Mouse (Mus musculus): ENCODE data around the gene Atg5. TPM values are rescaled to one million over a fixed set of nuclear protein-coding genes. Genes with fewer than 3 reads are reported as not detected.
A peak's percentile ranks its signal among the peaks of the same experiment; 100 is the strongest.
"Not testable (repeated sequence)": the region's sequence is repeated elsewhere in the genome, so short reads cannot be mapped to it uniquely, and the experiment has no call there.

Atg5 gene
- polyA plus RNA-seq (2014; fragmentation: Nextera tagmentation; extraction: Ambion mirVana) = 49.7 and 52.8 TPM in 2 replicates

GRCm38 (mm10) chr10:44268145-44268860 is at the start of gene Atg5:
Gene Atg5, plus strand, starts transcription at chr10:44268358.
- peak; percentile 100 for DNase-seq
- H3K9me3 ChIP-seq (ENCODE audit: control insufficient read depth, low read length) = no peaks in the 10 kb centered on the region
- H3K27ac ChIP-seq (replicated peaks; ENCODE audit: low read depth, low read length) = peak within 1 kb of the TSS; percentile 91
- H3K27me3 ChIP-seq (ENCODE audit: control insufficient read depth, insufficient read depth, low read length) = no peaks in the 10 kb centered on the region
- ATAC-seq (ENCODE audit: low FRiP score, low TSS enrichment) = peak; percentile 98
- under 1% methylated on average over 63 of the region's 63 CpGs for WGBS
- peak within 1 kb of the TSS; percentile 79 for H3K9ac ChIP-seq (replicated peaks; ENCODE audit: low read length)
- peak within 1 kb of the TSS; percentile 84 for H3K4me3 ChIP-seq (replicated peaks; ENCODE audit: low read depth, low read length)
- peak within 1 kb of the TSS; percentile 78 for H3K4me2 ChIP-seq (ENCODE audit: low read length)
- no peaks in the 10 kb centered on the region for H3K36me3 ChIP-seq (ENCODE audit: control insufficient read depth, insufficient read depth, low read length)
- H3K4me1 ChIP-seq (ENCODE audit: control insufficient read depth, insufficient read depth, low read length) = peaks cover 20% of the 10 kb centered on the region

- not testable (repeated sequence) for H3K27me3 ChIP-seq (ENCODE audit: control insufficient read depth, insufficient read depth, low read length); H3K9ac ChIP-seq (replicated peaks; ENCODE audit: low read length); H3K4me3 ChIP-seq (replicated peaks; ENCODE audit: low read depth, low read length); H3K9me3 ChIP-seq (ENCODE audit: control insufficient read depth, low read length); H3K4me2 ChIP-seq (ENCODE audit: low read length); ATAC-seq (ENCODE audit: low FRiP score, low TSS enrichment); H3K27ac ChIP-seq (replicated peaks; ENCODE audit: low read depth, low read length); H3K36me3 ChIP-seq (ENCODE audit: control insufficient read depth, insufficient read depth, low read length); H3K4me1 ChIP-seq (ENCODE audit: control insufficient read depth, insufficient read depth, low read length)
- DNase-seq = peak; percentile 31
- WGBS = 12% methylated on average over 2 of the region's 2 CpGs
These were observed 49.1 kb upstream of the Atg5 start for GRCm38 (mm10) chr10:44219073-44219472.

- no peak overlapping the region for H3K27ac ChIP-seq (replicated peaks; ENCODE audit: low read depth, low read length)
- no peak overlapping the region for H3K9ac ChIP-seq (replicated peaks; ENCODE audit: low read length)
- H3K36me3 ChIP-seq (ENCODE audit: control insufficient read depth, insufficient read depth, low read length) = no peaks in the 10 kb centered on the region
- H3K27me3 ChIP-seq (ENCODE audit: control insufficient read depth, insufficient read depth, low read length) = no peaks in the 10 kb centered on the region
- WGBS = 93% methylated on average over 9 of the region's 9 CpGs
- no peaks in the 10 kb centered on the region for H3K9me3 ChIP-seq (ENCODE audit: control insufficient read depth, low read length)
- no peak for ATAC-seq (ENCODE audit: low FRiP score, low TSS enrichment)
- H3K4me1 ChIP-seq (ENCODE audit: control insufficient read depth, insufficient read depth, low read length) = no peaks in the 10 kb centered on the region
- H3K4me2 ChIP-seq (ENCODE audit: low read length) = no peak overlapping the region
- H3K4me3 ChIP-seq (replicated peaks; ENCODE audit: low read depth, low read length) = no peak overlapping the region
- DNase-seq = no peak
These were observed 43.8 kb upstream of the Atg5 start for GRCm38 (mm10) chr10:44224345-44224744.

GRCm38 (mm10) chr10:44233351-44233750 is 34.8 kb upstream of the Atg5 start:
- H3K27ac ChIP-seq (replicated peaks; ENCODE audit: low read depth, low read length); H3K4me1 ChIP-seq (ENCODE audit: control insufficient read depth, insufficient read depth, low read length); ATAC-seq (ENCODE audit: low FRiP score, low TSS enrichment); H3K9ac ChIP-seq (replicated peaks; ENCODE audit: low read length); H3K9me3 ChIP-seq (ENCODE audit: control insufficient read depth, low read length); H3K4me3 ChIP-seq (replicated peaks; ENCODE audit: low read depth, low read length); H3K4me2 ChIP-seq (ENCODE audit: low read length); H3K27me3 ChIP-seq (ENCODE audit: control insufficient read depth, insufficient read depth, low read length); H3K36me3 ChIP-seq (ENCODE audit: control insufficient read depth, insufficient read depth, low read length): not testable (repeated sequence)
- peak; percentile 1 for DNase-seq
- WGBS = 10% methylated on average over 1 of the region's 1 CpGs

GRCm38 (mm10) chr10:44235298-44235697 is 32.9 kb upstream of the Atg5 start:
- not testable (repeated sequence) for H3K4me2 ChIP-seq (ENCODE audit: low read length); ATAC-seq (ENCODE audit: low FRiP score, low TSS enrichment); H3K9ac ChIP-seq (replicated peaks; ENCODE audit: low read length); H3K36me3 ChIP-seq (ENCODE audit: control insufficient read depth, insufficient read depth, low read length); H3K4me1 ChIP-seq (ENCODE audit: control insufficient read depth, insufficient read depth, low read length); H3K4me3 ChIP-seq (replicated peaks; ENCODE audit: low read depth, low read length); H3K27me3 ChIP-seq (ENCODE audit: control insufficient read depth, insufficient read depth, low read length); H3K27ac ChIP-seq (replicated peaks; ENCODE audit: low read depth, low read length); H3K9me3 ChIP-seq (ENCODE audit: control insufficient read depth, low read length)
- 36% methylated on average over 7 of the region's 7 CpGs for WGBS
- DNase-seq = peak; percentile 61

GRCm38 (mm10) chr10:44256624-44257023 is 11.5 kb upstream of the Atg5 start:
- H3K4me3 ChIP-seq (replicated peaks; ENCODE audit: low read depth, low read length) = no peak overlapping the region
- no peak overlapping the region for H3K27ac ChIP-seq (replicated peaks; ENCODE audit: low read depth, low read length)
- H3K4me2 ChIP-seq (ENCODE audit: low read length) = no peak overlapping the region
- H3K36me3 ChIP-seq (ENCODE audit: control insufficient read depth, insufficient read depth, low read length) = no peaks in the 10 kb centered on the region
- H3K4me1 ChIP-seq (ENCODE audit: control insufficient read depth, insufficient read depth, low read length) = no peaks in the 10 kb centered on the region
- H3K9ac ChIP-seq (replicated peaks; ENCODE audit: low read length) = no peak overlapping the region
- no peak for ATAC-seq (ENCODE audit: low FRiP score, low TSS enrichment)
- no peaks in the 10 kb centered on the region for H3K9me3 ChIP-seq (ENCODE audit: control insufficient read depth, low read length)
- 31% methylated on average over 7 of the region's 7 CpGs for WGBS
- peak; percentile 48 for DNase-seq
- no peaks in the 10 kb centered on the region for H3K27me3 ChIP-seq (ENCODE audit: control insufficient read depth, insufficient read depth, low read length)

- no peak for DNase-seq
- Histone ChIP-seq H3K36me3 (ENCODE audit: control insufficient read depth, insufficient read depth, low read length) (no peaks in the 10 kb centered on the region), H3K4me3 (replicated peaks; ENCODE audit: low read depth, low read length) (no peak overlapping the region), H3K9ac (replicated peaks; ENCODE audit: low read length) (no peak overlapping the region), H3K4me1 (ENCODE audit: control insufficient read depth, insufficient read depth, low read length) (peaks cover 20% of the 10 kb centered on the region), H3K4me2 (ENCODE audit: low read length) (no peak overlapping the region), H3K9me3 (ENCODE audit: control insufficient read depth, low read length) (no peaks in the 10 kb centered on the region), H3K27ac (replicated peaks; ENCODE audit: low read depth, low read length) (no peak overlapping the region), H3K27me3 (ENCODE audit: control insufficient read depth, insufficient read depth, low read length) (no peaks in the 10 kb centered on the region)
- ATAC-seq (ENCODE audit: low FRiP score, low TSS enrichment) = no peak
- 52% methylated on average over 3 of the region's 3 CpGs for WGBS
These were observed 2.3 kb upstream of the Atg5 start for GRCm38 (mm10) chr10:44265835-44266234.

GRCm38 (mm10) chr10:44266561-44266960 is 1.6 kb upstream of the Atg5 start:
- Histone ChIP-seq H3K36me3 (ENCODE audit: control insufficient read depth, insufficient read depth, low read length) (no peaks in the 10 kb centered on the region), H3K27me3 (ENCODE audit: control insufficient read depth, insufficient read depth, low read length) (no peaks in the 10 kb centered on the region), H3K27ac (replicated peaks; ENCODE audit: low read depth, low read length) (no peak overlapping the region), H3K4me2 (ENCODE audit: low read length) (no peak overlapping the region), H3K9me3 (ENCODE audit: control insufficient read depth, low read length) (no peaks in the 10 kb centered on the region), H3K4me1 (ENCODE audit: control insufficient read depth, insufficient read depth, low read length) (peaks cover 20% of the 10 kb centered on the region), H3K4me3 (replicated peaks; ENCODE audit: low read depth, low read length) (no peak overlapping the region), H3K9ac (replicated peaks; ENCODE audit: low read length) (no peak overlapping the region)
- DNase-seq = no peak
- ATAC-seq (ENCODE audit: low FRiP score, low TSS enrichment) = no peak

GRCm38 (mm10) chr10:44267426-44268142 is 574 bp upstream of the Atg5 start:
- H3K4me2 ChIP-seq (ENCODE audit: low read length) = peak overlapping the region; percentile 78
- no peaks in the 10 kb centered on the region for H3K36me3 ChIP-seq (ENCODE audit: control insufficient read depth, insufficient read depth, low read length)
- 11% methylated on average over 11 of the region's 11 CpGs for WGBS
- peak overlapping the region; percentile 79 for H3K9ac ChIP-seq (replicated peaks; ENCODE audit: low read length)
- H3K4me3 ChIP-seq (replicated peaks; ENCODE audit: low read depth, low read length) = peak overlapping the region; percentile 84
- ATAC-seq (ENCODE audit: low FRiP score, low TSS enrichment) = peak; percentile 5; the same call in 1 of the 2 replicates
- no peak for DNase-seq
- no peak overlapping the region; the same call in 1 of the 2 replicates for H3K27ac ChIP-seq (replicated peaks; ENCODE audit: low read depth, low read length)
- no peaks in the 10 kb centered on the region for H3K27me3 ChIP-seq (ENCODE audit: control insufficient read depth, insufficient read depth, low read length)
- peaks cover 20% of the 10 kb centered on the region for H3K4me1 ChIP-seq (ENCODE audit: control insufficient read depth, insufficient read depth, low read length)
- no peaks in the 10 kb centered on the region for H3K9me3 ChIP-seq (ENCODE audit: control insufficient read depth, low read length)
